Mouse (Mus musculus) right cerebral cortex, adult 18-20 months (tissue): ENCODE data around the gene Tmem185b.

ENCODE experiments used
- DNase-seq: peaks from one replicate; pipeline ENCODE4 v3.0.0; 2022; ENCODE audit warnings: mixed read lengths

Tmem185b gene

GRCm38 (mm10) chr1:119541570-119541969 is 15.6 kb downstream of the Tmem185b start:
- no peak for DNase-seq

GRCm38 (mm10) chr1:119543316-119543715 is 17.4 kb downstream of the Tmem185b start:
- DNase-seq, result no peak

GRCm38 (mm10) chr1:119544611-119545155 is 18.7 kb downstream of the Tmem185b start:
- no peak for DNase-seq

GRCm38 (mm10) chr1:119545164-119545563 is 19.2 kb downstream of the Tmem185b start:
- no peak for DNase-seq

- DNase-seq, result no peak
These were observed 19.7 kb downstream of the Tmem185b start for GRCm38 (mm10) chr1:119545671-119546070.

GRCm38 (mm10) chr1:119546490-119546889 is 20.5 kb downstream of the Tmem185b start:
- no peak for DNase-seq

- DNase-seq, result peak; percentile 82
These were observed 22.8 kb downstream of the Tmem185b start for GRCm38 (mm10) chr1:119548668-119549326.

GRCm38 (mm10) chr1:119549327-119549689 is 23.3 kb downstream of the Tmem185b start:
- no peak for DNase-seq

- no peak for DNase-seq
These were observed 24.1 kb downstream of the Tmem185b start for GRCm38 (mm10) chr1:119550064-119550463.

- no peak for DNase-seq
These were observed 25.7 kb downstream of the Tmem185b start for GRCm38 (mm10) chr1:119551651-119552050.

GRCm38 (mm10) chr1:119555651-119556050 is 29.7 kb downstream of the Tmem185b start:
- DNase-seq, result no peak

- DNase-seq, result peak; percentile 15
These were observed 31.9 kb downstream of the Tmem185b start for GRCm38 (mm10) chr1:119557641-119558395.

- DNase-seq, result no peak
These were observed 39.6 kb downstream of the Tmem185b start for GRCm38 (mm10) chr1:119565531-119565930.

GRCm38 (mm10) chr1:119570134-119570533 is 44.2 kb downstream of the Tmem185b start:
- no peak for DNase-seq
